Mouse (Mus musculus) megakaryocyte progenitor cell, adult 5-6 weeks (primary cell): ENCODE measurements around the gene Tmem119. TPM values are rescaled to one million over a fixed set of nuclear protein-coding genes. Genes with fewer than 3 reads are reported as not detected.
"Not testable (repeated sequence)": the region's sequence is repeated elsewhere in the genome, so short reads cannot be mapped to it uniquely, and the experiment has no call there.

ENCODE experiments used
- ATAC-seq: replicated peaks from 2 replicates; pipeline ENCODE4 v1.8.0; 2016; ENCODE audit warnings: mild to moderate bottlenecking, moderate TSS enrichment, inconsistent platforms; ENCODE audit not compliant: poor library complexity
- total RNA-seq, 2 experiments: library from RNA; stranded (forward) in 1 of 2; stranded (reverse) in 1 of 2; fragments of 157-497, 149-512 nt in 1 of 2; fragments of 200-1000 nt in 1 of 2; gene quantifications; 2 replicates each; pipeline versions ENCODE4 v1.2.3 to v1.2.4; 2015 to 2017

Tmem119 gene
- total RNA-seq, 2 experiments from 2014 or later, result 6.5 to 8.2 TPM

DNA sequence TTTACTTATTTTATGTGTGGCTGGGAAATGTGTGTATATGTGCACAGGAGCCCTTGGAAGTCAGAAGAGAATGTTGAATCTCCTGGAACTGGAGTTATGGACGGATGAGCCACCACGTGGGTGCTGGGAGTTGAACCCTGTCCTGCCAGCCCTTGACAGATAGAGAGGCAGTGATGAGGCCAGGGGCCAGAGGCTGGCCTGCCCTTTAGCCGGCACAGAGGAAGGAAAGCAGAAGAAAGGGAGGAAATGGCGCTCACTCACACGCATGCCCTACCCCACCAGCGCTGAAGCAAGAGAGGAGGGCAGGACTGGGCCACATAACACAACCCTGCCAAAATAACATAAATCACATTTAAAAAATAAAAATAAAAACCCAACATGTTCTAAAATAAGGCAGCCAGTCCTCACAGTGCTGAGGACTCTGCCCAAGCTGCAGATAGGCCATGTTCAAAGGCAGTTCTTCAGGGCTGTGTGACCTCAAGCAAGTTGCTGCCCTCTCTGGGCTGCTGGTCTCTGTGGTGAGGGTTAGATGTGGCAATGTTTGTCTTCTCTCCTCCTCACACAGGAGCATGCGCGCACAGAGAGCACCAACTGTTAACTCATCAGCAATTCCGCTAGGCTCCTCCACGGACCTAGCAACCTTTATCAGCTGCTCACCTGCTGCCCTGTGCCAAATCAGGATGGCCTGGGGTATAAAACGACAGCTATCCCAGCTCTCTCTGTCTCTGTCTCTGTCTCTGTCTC lies 9.7 kb downstream of the Tmem119 start:
- ATAC-seq, result peak; percentile 28

- no peak for ATAC-seq
Measured at GRCm38 (mm10) chr5:113789075-113789788, 11.1 kb downstream of the Tmem119 start.

DNA sequence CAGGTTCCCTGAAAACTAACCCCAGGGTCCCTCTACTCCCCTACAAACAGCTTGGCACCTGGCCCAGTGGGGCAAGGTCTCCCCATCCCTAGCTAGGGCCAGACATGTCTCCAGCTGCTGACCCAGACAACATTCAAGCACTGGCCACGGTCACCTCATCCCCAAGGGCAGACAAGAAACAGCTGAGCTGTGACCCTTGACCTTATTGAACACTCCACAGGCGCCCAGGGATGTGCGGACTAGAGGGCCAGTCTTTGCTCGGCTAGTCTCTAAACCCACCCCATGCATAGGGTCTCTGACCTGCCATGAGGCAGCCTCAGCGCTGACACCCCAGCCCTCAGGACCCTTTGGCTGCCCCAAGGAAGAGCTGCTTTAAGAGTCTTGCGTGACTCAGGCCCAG lies 11.7 kb downstream of the Tmem119 start:
- no peak for ATAC-seq

- peak; percentile 87 for ATAC-seq
Measured at GRCm38 (mm10) chr5:113786985-113787384, 13.3 kb downstream of the Tmem119 start.

DNA sequence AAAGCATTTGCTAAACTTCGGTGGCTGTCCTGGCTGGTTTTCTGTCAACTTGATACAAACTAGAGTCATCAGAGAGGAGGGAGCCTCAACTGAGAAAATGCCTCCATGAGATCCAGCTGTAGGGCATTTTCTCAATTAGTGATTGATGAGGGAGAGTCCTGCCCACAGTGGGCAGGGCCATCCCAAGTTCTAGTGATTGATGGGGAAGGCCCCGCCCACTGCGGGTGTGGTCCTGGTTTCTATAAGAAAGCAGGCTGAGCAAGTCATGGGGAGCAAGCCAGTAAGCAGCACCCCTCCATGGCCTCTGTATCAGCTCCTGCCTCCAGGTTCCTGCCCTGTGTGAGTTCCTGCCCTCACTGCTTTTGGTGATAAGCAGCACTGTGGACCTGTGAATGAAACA lies 16.2 kb downstream of the Tmem119 start:
- ATAC-seq, result not testable (repeated sequence)

DNA sequence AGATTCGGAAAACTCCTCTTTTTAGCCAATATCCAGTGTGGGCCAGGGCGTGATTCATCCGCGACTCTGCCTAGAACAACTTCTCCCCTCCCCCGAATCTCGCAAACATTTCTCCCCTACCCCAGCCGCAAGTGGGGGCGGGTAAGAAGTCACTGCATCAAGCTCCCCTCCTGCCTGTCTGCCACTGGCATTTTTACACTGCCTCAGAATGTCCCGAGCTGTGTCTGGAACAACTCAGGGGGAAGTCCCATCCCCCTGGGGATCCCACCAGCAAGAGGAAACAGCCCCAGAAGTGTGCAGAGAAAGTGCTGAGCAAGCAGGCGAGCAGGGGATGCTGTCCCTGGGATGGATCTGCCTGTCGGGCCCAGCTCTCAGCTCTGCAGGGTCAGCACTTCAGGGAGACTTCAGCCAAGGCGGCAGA lies 16.7 kb downstream of the Tmem119 start:
- ATAC-seq, result no peak

- no peak for ATAC-seq
Measured at GRCm38 (mm10) chr5:113782624-113783023, 17.7 kb downstream of the Tmem119 start.

DNA sequence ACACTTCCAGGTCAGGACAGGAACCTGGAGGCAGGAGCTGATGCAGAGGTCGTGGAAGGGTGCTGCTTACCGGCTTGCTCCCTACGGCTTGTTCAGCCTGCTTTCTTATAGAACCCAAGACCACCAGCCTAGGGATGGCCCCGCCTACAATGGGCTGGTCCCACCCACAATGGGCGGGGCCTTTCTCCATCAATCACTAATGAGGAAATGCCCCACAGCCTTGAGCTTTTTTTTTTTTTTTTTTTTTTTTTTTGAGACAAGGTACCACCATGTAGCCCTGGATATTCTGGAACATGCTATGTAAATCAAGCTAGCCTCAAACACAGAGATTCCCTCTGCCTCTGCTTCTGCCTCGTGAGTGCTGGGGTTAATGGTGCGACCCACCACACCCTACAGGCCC lies 18.4 kb downstream of the Tmem119 start:
- no peak for ATAC-seq

GRCm38 (mm10) chr5:113781254-113781653 lies 19.1 kb downstream of the Tmem119 start:
- no peak for ATAC-seq

GRCm38 (mm10) chr5:113780763-113781162 lies 19.6 kb downstream of the Tmem119 start:
- ATAC-seq, result no peak

DNA sequence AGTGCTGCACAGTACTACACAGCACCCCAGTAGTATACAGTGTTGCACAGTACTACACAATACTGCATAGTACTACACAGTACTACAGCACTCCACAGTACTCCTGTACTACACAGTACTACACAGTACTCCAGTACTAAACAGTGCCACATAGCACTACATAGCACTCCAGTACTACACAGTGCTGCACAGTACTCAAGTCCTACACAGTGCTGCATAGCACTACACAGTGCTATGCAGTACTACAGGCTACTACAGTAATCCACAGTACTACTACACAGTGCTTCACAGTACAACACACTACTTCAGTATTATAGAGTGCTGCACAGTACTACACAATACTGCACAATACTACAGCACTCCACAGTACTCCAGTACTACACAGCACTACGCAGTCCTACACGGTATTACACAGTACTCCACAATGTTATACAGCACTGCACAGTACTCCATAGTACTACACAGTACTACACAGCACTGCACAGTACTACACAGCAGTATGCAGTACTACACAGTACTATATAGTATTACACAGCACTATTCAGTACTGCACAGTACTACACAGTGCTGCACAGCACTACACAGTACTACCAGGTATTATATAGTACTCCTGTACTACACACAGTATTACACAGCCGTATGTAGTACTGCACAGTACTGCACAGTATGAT lies 20.1 kb downstream of the Tmem119 start:
- no peak for ATAC-seq

- ATAC-seq, result no peak
Measured at GRCm38 (mm10) chr5:113779569-113779968, 20.7 kb downstream of the Tmem119 start.

- ATAC-seq, result not testable (repeated sequence)
Measured at GRCm38 (mm10) chr5:113777728-113778127, 22.6 kb downstream of the Tmem119 start.

- peak; percentile 51 for ATAC-seq
Measured at GRCm38 (mm10) chr5:113776896-113777226, 23.5 kb downstream of the Tmem119 start.

DNA sequence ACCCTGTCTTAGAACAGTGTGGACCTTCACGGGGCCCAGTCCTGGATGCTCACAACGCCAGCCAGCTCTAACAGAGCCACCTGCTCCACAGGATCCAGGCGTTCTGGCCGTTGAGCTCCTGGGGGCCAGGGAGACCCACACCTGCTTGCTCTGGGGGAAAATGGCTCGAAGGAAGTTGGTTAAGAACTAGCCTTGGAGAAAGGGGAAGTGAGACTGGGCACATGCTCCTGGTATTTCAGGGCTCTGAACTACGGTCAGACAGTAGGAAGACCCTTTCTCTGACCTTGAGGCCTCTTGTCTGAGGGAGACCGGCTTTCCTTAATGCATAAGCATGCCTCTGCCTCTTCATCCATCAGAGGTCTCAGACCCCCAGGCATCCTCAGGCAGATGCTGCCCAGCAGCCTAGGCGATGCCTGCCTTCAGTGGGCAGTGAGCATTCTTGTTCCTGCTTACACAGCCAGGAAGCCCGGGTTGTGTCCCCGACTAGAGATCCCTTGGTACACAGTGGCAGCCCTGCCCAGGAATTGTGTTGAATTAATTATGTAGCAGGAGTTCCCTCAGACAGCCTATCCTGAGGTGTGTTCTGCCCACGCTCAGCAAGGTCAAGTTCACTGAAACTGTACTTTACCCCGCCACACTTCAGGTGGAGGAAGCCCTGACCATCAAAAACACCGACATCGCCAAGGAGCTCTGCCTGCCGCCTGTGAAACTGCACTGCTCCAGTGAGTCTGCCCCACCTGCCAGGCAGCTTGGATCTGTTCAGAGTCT lies 24.0 kb downstream of the Tmem119 start:
- ATAC-seq, result peak; percentile 6; the same call in 1 of the 2 replicates

DNA sequence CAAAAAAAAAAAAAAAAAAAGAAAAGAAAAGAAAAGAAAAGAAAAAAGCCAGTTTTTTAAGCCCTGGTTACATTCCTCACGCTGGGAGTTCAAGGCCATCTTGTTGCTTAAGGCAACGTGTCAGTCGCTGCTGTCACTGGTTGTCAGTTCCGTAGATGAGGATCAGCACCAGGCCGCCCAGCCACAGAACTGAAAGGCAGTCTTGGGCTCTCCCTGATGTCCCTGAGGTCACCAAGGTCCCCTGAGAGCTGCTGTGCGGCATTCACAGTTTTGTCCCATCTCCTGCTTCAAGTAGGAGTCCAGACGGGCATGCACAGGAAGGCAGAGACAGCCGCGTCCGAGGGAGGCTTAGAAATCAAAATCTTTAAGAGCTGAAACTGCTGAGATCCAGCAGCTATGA lies 24.7 kb downstream of the Tmem119 start:
- ATAC-seq, result no peak

- peak; percentile 56 for ATAC-seq
Measured at GRCm38 (mm10) chr5:113773664-113774063, 26.7 kb downstream of the Tmem119 start.

- ATAC-seq, result no peak
Measured at GRCm38 (mm10) chr5:113772905-113773519, 27.3 kb downstream of the Tmem119 start.

GRCm38 (mm10) chr5:113772450-113772895 lies 27.8 kb downstream of the Tmem119 start, which contains the start of the genes Sart3 and Iscu:
TSS of gene Sart3 (minus strand) at chr5:113772510.
TSS of gene Iscu (plus strand) at chr5:113772748.
- ATAC-seq, result peak; percentile 71
